Mouse (Mus musculus): ENCODE data around the gene Atp2b1. TPM values are rescaled to one million over a fixed set of nuclear protein-coding genes. Genes with fewer than 3 reads are reported as not detected.

Gene Atp2b1
- total and polyA plus RNA-seq, 3 experiments: 15.1 to 74.4 (median 64.6) TPM

GRCm38 (mm10) chr10:99046756-99047550 is 132.7 kb downstream of the Atp2b1 start:
- Histone ChIP-seq H3K4me1 (ENCODE audit: control insufficient read depth, insufficient read depth, low read length) (no peaks in the 10 kb centered on the region), H3K27me3 (ENCODE audit: control insufficient read depth, insufficient read depth, low read length) (no peaks in the 10 kb centered on the region), H3K27ac (no peak overlapping the region), H3K36me3 (ENCODE audit: control insufficient read depth, insufficient read depth, low read length) (no peaks in the 10 kb centered on the region), H3K79me2 (replicated peaks; ENCODE audit: control insufficient read depth, insufficient read depth, low read length) (no peaks in the 10 kb centered on the region), H3K9ac (ENCODE audit: low read depth, low read length) (no peak overlapping the region), H3K4me3 (no peak overlapping the region)
- 77% methylated on average over 5 of the region's 5 CpGs for WGBS
- DNase-seq: no peak
- intact Hi-C loops (cut with DNase I): no loop called here
- TF ChIP-seq EP300 (IDR thresholded peaks at IDR 0.05; ENCODE audit: insufficient read depth, low read depth, low read length) (no peak), POLR2A (IDR thresholded peaks at IDR 0.05; ENCODE audit: insufficient read depth, low read depth, low read length) (no peak), CTCF (IDR thresholded peaks at IDR 0.05) (no peak)

GRCm38 (mm10) chr10:99047551-99047940 is 133.3 kb downstream of the Atp2b1 start:
- intact Hi-C loops (cut with DNase I): no loop called here
- TF ChIP-seq CTCF (IDR thresholded peaks at IDR 0.05) (no peak), POLR2A (IDR thresholded peaks at IDR 0.05; ENCODE audit: insufficient read depth, low read depth, low read length) (no peak), EP300 (IDR thresholded peaks at IDR 0.05; ENCODE audit: insufficient read depth, low read depth, low read length) (no peak)
- Histone ChIP-seq H3K9ac (ENCODE audit: low read depth, low read length) (no peak overlapping the region), H3K79me2 (replicated peaks; ENCODE audit: control insufficient read depth, insufficient read depth, low read length) (no peaks in the 10 kb centered on the region), H3K4me3 (no peak overlapping the region), H3K4me1 (ENCODE audit: control insufficient read depth, insufficient read depth, low read length) (no peaks in the 10 kb centered on the region), H3K27me3 (ENCODE audit: control insufficient read depth, insufficient read depth, low read length) (no peaks in the 10 kb centered on the region), H3K36me3 (ENCODE audit: control insufficient read depth, insufficient read depth, low read length) (no peaks in the 10 kb centered on the region), H3K27ac (no peak overlapping the region)
- WGBS: 64% methylated on average over 4 of the region's 4 CpGs
- no peak for DNase-seq

GRCm38 (mm10) chr10:99050093-99050492 is 135.9 kb downstream of the Atp2b1 start:
- Histone ChIP-seq H3K79me2 (replicated peaks; ENCODE audit: control insufficient read depth, insufficient read depth, low read length) (no peaks in the 10 kb centered on the region), H3K9ac (ENCODE audit: low read depth, low read length) (no peak overlapping the region), H3K4me1 (ENCODE audit: control insufficient read depth, insufficient read depth, low read length) (no peaks in the 10 kb centered on the region), H3K4me3 (no peak overlapping the region), H3K36me3 (ENCODE audit: control insufficient read depth, insufficient read depth, low read length) (no peaks in the 10 kb centered on the region), H3K27me3 (ENCODE audit: control insufficient read depth, insufficient read depth, low read length) (no peaks in the 10 kb centered on the region), H3K27ac (no peak overlapping the region)
- no peak for DNase-seq
- TF ChIP-seq POLR2A (IDR thresholded peaks at IDR 0.05; ENCODE audit: insufficient read depth, low read depth, low read length): no peak
- no peak for TF ChIP-seq CTCF (IDR thresholded peaks at IDR 0.05)
- TF ChIP-seq EP300 (IDR thresholded peaks at IDR 0.05; ENCODE audit: insufficient read depth, low read depth, low read length): no peak
- WGBS: 82% methylated on average over 7 of the region's 7 CpGs
- intact Hi-C loops (cut with DNase I): no loop called here

- no peaks in the 10 kb centered on the region for H3K27me3 ChIP-seq (ENCODE audit: control insufficient read depth, insufficient read depth, low read length)
- no peak overlapping the region for H3K9ac ChIP-seq (ENCODE audit: low read depth, low read length)
- H3K36me3 ChIP-seq (ENCODE audit: control insufficient read depth, insufficient read depth, low read length): no peaks in the 10 kb centered on the region
- no peaks in the 10 kb centered on the region for H3K79me2 ChIP-seq (replicated peaks; ENCODE audit: control insufficient read depth, insufficient read depth, low read length)
- TF ChIP-seq POLR2A (IDR thresholded peaks at IDR 0.05; ENCODE audit: insufficient read depth, low read depth, low read length) (no peak), EP300 (IDR thresholded peaks at IDR 0.05; ENCODE audit: insufficient read depth, low read depth, low read length) (no peak), CTCF (IDR thresholded peaks at IDR 0.05) (no peak)
- intact Hi-C loops (cut with DNase I): no loop called here
- DNase-seq: no peak
- H3K27ac ChIP-seq: no peak overlapping the region
- H3K4me1 ChIP-seq (ENCODE audit: control insufficient read depth, insufficient read depth, low read length): no peaks in the 10 kb centered on the region
- H3K4me3 ChIP-seq: no peak overlapping the region
Measured at GRCm38 (mm10) chr10:99053111-99053510, 138.9 kb downstream of the Atp2b1 start.

- Histone ChIP-seq H3K79me2 (replicated peaks; ENCODE audit: control insufficient read depth, insufficient read depth, low read length) (no peaks in the 10 kb centered on the region), H3K27me3 (ENCODE audit: control insufficient read depth, insufficient read depth, low read length) (no peaks in the 10 kb centered on the region), H3K36me3 (ENCODE audit: control insufficient read depth, insufficient read depth, low read length) (no peaks in the 10 kb centered on the region), H3K4me3 (no peak overlapping the region), H3K9ac (ENCODE audit: low read depth, low read length) (no peak overlapping the region), H3K27ac (no peak overlapping the region), H3K4me1 (ENCODE audit: control insufficient read depth, insufficient read depth, low read length) (no peaks in the 10 kb centered on the region)
- 73% methylated on average over 7 of the region's 7 CpGs for WGBS
- no peak for DNase-seq
- intact Hi-C loops (cut with DNase I): no loop called here
- no peak for TF ChIP-seq EP300 (IDR thresholded peaks at IDR 0.05; ENCODE audit: insufficient read depth, low read depth, low read length)
- no peak for TF ChIP-seq POLR2A (IDR thresholded peaks at IDR 0.05; ENCODE audit: insufficient read depth, low read depth, low read length)
- no peak for TF ChIP-seq CTCF (IDR thresholded peaks at IDR 0.05)
Measured at GRCm38 (mm10) chr10:99060588-99060987, 146.4 kb downstream of the Atp2b1 start.

- TF ChIP-seq POLR2A (IDR thresholded peaks at IDR 0.05; ENCODE audit: insufficient read depth, low read depth, low read length): no peak
- no peak for TF ChIP-seq CTCF (IDR thresholded peaks at IDR 0.05)
- TF ChIP-seq EP300 (IDR thresholded peaks at IDR 0.05; ENCODE audit: insufficient read depth, low read depth, low read length): no peak
- Histone ChIP-seq H3K27ac (no peak overlapping the region), H3K79me2 (replicated peaks; ENCODE audit: control insufficient read depth, insufficient read depth, low read length) (no peaks in the 10 kb centered on the region), H3K9ac (ENCODE audit: low read depth, low read length) (no peak overlapping the region), H3K36me3 (ENCODE audit: control insufficient read depth, insufficient read depth, low read length) (no peaks in the 10 kb centered on the region), H3K4me1 (ENCODE audit: control insufficient read depth, insufficient read depth, low read length) (no peaks in the 10 kb centered on the region), H3K27me3 (ENCODE audit: control insufficient read depth, insufficient read depth, low read length) (no peaks in the 10 kb centered on the region), H3K4me3 (no peak overlapping the region)
- intact Hi-C loops (cut with DNase I): no loop called here
- DNase-seq: no peak
- WGBS: 85% methylated on average over 10 of the region's 10 CpGs
Measured at GRCm38 (mm10) chr10:99061418-99061817, 147.2 kb downstream of the Atp2b1 start.
